Mouse (Mus musculus) heart, adult 2 months (tissue): ENCODE results near the gene Map4.

Experiments used
- CTCF ChIP-seq: fragments of 200-600 bp; IDR thresholded peaks from 2 replicates; pipeline ENCODE4 v1.8.1; 2022; ENCODE audit warnings: antibody characterized with exemption, mild to moderate bottlenecking, moderate library complexity
- POLR2A ChIP-seq: fragments of 200-500 bp; IDR thresholded peaks from 2 replicates; pipeline ENCODE4 v1.6.1; 2011; ENCODE audit warnings: mild to moderate bottlenecking, low read depth, low read length, control low read depth; ENCODE audit not compliant: insufficient read depth

DNA sequence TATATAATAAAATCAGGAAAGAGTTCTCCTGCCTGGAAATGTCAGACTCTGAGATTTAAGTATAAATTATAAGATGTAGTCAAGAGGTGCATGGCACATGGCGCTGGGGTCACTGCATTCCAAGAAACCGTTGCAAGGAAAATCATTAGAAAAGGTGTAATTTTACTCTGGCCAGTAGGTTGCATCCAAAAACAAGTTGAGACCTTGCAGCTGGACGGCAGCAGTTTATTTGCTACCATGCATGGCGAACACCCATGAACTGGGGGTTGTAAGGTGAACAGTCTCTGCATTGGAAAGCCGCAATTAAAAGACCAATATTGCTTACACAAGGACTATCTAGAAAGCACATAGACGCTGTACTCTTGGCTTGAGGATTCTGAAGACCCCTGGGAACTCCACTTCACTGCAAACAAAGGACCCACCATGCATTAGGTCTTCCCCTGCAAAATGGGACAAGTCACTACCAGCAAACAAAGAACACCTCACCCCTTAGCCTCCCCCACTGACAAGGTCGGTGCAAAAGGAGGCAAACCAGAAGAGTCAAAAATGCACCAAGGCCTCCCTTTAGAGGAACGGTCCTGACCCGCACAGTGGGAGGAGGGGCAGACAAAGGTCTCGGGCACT is 185.2 kb downstream of the Map4 start:
- TF ChIP-seq CTCF, result no peak
- TF ChIP-seq POLR2A, result no peak
